Mouse (Mus musculus): ENCODE measurements around the gene Bmpr1b. TPM values are rescaled to one million over a fixed set of nuclear protein-coding genes. Genes with fewer than 3 reads are reported as not detected.

Gene Bmpr1b
- polyA plus RNA-seq (2015; fragmentation: Nextera tagmentation; extraction: Ambion mirVana) = 0.09 TPM in 1 of 2 replicates, not detected in the other

DNA sequence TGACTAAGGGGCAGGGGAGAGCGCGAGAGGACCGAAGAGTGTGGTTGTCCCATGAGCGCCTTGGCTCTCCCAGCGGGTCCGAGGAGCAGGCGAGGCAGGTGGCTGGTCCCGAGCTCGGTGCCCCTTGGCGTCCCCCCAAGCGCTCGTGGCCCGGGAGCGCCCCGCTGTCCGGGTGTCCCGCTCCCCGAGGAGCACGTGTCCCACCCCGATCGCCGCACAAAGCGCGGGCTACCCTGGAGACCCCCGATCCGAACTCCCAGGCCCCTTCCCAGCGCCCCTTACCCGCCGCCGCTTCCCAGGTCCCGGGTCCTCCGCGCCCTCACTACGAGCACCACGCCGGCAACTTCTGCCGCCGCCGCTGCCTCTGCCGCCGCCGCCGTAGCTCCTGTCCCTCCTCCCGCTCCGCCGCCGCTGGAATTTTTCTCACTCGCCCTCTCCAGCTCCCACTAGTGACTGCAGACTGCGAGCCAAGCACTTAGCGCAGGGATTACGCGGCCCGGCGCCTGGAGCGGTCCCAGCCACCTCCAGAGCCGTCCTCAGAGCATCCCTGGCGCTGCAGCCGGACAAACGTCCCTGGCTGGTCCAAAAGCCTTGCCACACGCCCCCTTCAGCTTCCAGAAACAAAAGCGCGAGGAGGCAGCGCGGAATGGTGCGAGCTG is at the start of gene Bmpr1b:
TSS of gene Bmpr1b (minus strand) at position 563 of the 659 bp plus-strand sequence.
- peaks cover 18% of the 10 kb centered on the region for H3K27me3 ChIP-seq (ENCODE audit: insufficient read depth, low read length)
- WGBS (ENCODE audit: insufficient replicate concordance) = 2% methylated on average over 62 of the region's 65 CpGs
- H3K9me3 ChIP-seq (ENCODE audit: low read length) = no peaks in the 10 kb centered on the region
- ATAC-seq (no peak), DNase-seq (peak; percentile 32)
- H3K4me3 ChIP-seq (ENCODE audit: low read depth, low read length) = peak within 1 kb of the TSS; percentile 42
- H3K27ac ChIP-seq (ENCODE audit: low read depth) = no peak within 1 kb of the TSS
- peak within 1 kb of the TSS; percentile 71 for H3K4me2 ChIP-seq (ENCODE audit: low read depth, low read length)
- peaks cover 8% of the 10 kb centered on the region; the same call in 1 of the 2 replicates for H3K4me1 ChIP-seq (ENCODE audit: insufficient read depth)
- no peak within 1 kb of the TSS for H3K9ac ChIP-seq (replicated peaks)
- TF ChIP-seq CTCF (IDR thresholded peaks at IDR 0.05; ENCODE audit: low read depth) (peak; percentile 34), EP300 (IDR thresholded peaks at IDR 0.05; ENCODE audit: low read depth) (no peak)
- H3K36me3 ChIP-seq (replicated peaks; ENCODE audit: insufficient read depth, low read length) = no peaks in the 10 kb centered on the region

DNA sequence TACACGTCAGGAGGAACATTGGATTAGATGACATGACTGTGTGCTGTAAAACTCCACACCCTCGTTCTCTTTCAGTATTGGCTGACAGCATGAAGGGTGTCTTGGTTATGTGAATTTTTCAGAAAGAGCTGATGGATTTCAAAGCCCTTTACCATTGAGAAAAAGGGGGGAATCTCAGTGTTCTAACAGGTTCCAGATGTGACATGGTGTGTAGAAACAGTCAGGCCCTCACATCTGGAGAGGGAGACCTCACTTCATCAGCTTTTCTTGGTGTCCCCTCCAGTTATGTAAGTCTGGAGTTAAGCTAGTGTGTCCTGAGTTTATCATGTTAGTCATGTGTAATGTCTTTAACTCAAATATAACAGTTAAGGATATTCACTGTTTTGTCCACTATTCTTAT is 43.6 kb upstream of the Bmpr1b start:
- H3K9me3 ChIP-seq (ENCODE audit: low read length) = no peaks in the 10 kb centered on the region
- H3K27me3 ChIP-seq (ENCODE audit: insufficient read depth, low read length) = no peaks in the 10 kb centered on the region
- no peak overlapping the region for H3K9ac ChIP-seq (replicated peaks)
- 69% methylated on average over 2 of the region's 2 CpGs for WGBS (ENCODE audit: insufficient replicate concordance)
- ATAC-seq = no peak
- DNase-seq = no peak
- H3K27ac ChIP-seq (ENCODE audit: low read depth) = no peak overlapping the region
- H3K36me3 ChIP-seq (replicated peaks; ENCODE audit: insufficient read depth, low read length) = no peaks in the 10 kb centered on the region
- H3K4me3 ChIP-seq (ENCODE audit: low read depth, low read length) = no peak overlapping the region
- TF ChIP-seq CTCF (IDR thresholded peaks at IDR 0.05; ENCODE audit: low read depth) = no peak
- no peak for TF ChIP-seq EP300 (IDR thresholded peaks at IDR 0.05; ENCODE audit: low read depth)
- no peak overlapping the region for H3K4me2 ChIP-seq (ENCODE audit: low read depth, low read length)
- H3K4me1 ChIP-seq (ENCODE audit: insufficient read depth) = no peaks in the 10 kb centered on the region

DNA sequence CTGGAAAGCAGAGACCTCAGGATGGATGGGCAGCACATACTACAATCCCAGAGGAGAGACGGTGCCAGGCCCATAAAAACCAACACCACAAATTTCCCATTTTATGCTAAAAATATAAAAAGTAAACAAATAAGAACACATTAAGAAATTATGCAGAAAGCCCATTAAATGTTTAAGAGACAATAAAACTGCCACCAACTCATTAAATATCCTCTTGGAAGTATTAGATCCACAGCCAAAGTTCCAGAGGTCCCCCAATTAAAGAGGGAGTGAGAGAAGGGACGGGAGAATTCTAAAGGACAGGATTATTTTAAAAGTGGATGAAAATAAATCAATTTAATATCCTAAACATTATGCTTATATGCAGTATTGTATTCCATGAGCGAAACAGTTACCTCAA is 43.0 kb upstream of the Bmpr1b start:
- 63% methylated on average over 3 of the region's 3 CpGs for whole genome bisulfite sequencing (ENCODE audit: insufficient replicate concordance)
- Histone ChIP-seq H3K27me3 (ENCODE audit: insufficient read depth, low read length) (no peaks in the 10 kb centered on the region), H3K4me2 (ENCODE audit: low read depth, low read length) (no peak overlapping the region), H3K27ac (ENCODE audit: low read depth) (no peak overlapping the region), H3K4me3 (ENCODE audit: low read depth, low read length) (no peak overlapping the region), H3K36me3 (replicated peaks; ENCODE audit: insufficient read depth, low read length) (no peaks in the 10 kb centered on the region), H3K9ac (replicated peaks) (no peak overlapping the region), H3K9me3 (ENCODE audit: low read length) (no peaks in the 10 kb centered on the region), H3K4me1 (ENCODE audit: insufficient read depth) (no peaks in the 10 kb centered on the region)
- TF ChIP-seq CTCF (IDR thresholded peaks at IDR 0.05; ENCODE audit: low read depth) = no peak
- no peak for TF ChIP-seq EP300 (IDR thresholded peaks at IDR 0.05; ENCODE audit: low read depth)
- DNase-seq (no peak), ATAC-seq (no peak)

DNA sequence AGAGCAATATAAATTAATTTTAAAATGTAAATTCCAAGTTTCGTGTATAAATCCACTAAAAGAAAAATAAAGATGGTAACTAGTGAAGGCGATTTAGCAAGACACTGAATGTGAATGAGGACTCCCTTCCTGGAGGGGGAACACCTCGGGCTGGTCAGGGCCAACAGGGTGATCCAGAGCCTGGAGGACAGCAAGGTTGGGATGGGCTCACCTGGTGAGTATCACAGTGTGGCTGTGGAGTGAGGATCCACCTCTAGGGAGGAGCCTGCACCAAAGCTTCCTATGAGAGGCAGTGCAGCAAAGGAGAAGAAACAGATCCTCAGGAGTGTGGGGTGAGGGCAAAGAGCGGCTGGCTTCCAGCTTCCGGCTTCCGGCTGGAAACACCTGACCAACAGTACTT is 40.8 kb upstream of the Bmpr1b start:
- Histone ChIP-seq H3K27ac (ENCODE audit: low read depth) (no peak overlapping the region), H3K27me3 (ENCODE audit: insufficient read depth, low read length) (no peaks in the 10 kb centered on the region), H3K9ac (replicated peaks) (no peak overlapping the region), H3K4me1 (ENCODE audit: insufficient read depth) (no peaks in the 10 kb centered on the region), H3K36me3 (replicated peaks; ENCODE audit: insufficient read depth, low read length) (no peaks in the 10 kb centered on the region), H3K4me3 (ENCODE audit: low read depth, low read length) (no peak overlapping the region), H3K9me3 (ENCODE audit: low read length) (no peaks in the 10 kb centered on the region), H3K4me2 (ENCODE audit: low read depth, low read length) (no peak overlapping the region)
- TF ChIP-seq CTCF (IDR thresholded peaks at IDR 0.05; ENCODE audit: low read depth) (no peak), EP300 (IDR thresholded peaks at IDR 0.05; ENCODE audit: low read depth) (no peak)
- no peak for DNase-seq
- WGBS (ENCODE audit: insufficient replicate concordance) = 69% methylated on average over 6 of the region's 6 CpGs
- no peak for ATAC-seq

DNA sequence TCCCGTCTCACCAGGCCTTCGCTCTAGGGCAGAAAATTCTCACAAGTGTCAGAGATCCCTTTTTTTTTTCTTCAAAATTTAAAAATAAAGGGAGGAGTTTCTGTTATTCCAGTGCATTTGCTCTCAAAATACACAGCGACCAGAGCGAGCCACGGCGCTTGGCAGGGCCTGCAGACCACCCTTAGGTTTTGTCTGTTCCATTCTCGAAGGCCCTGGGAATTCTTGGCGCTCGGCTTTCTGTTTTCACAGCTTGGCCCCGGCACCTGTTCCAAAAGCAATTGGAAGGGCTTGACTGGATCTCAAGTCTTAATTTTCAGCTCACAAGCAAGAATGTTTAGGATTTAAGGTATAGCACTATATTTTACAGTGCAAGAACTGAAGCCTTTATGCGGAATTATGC is 39.8 kb upstream of the Bmpr1b start:
- 88% methylated on average over 11 of the region's 11 CpGs for WGBS (ENCODE audit: insufficient replicate concordance)
- Histone ChIP-seq H3K27me3 (ENCODE audit: insufficient read depth, low read length) (no peaks in the 10 kb centered on the region), H3K9me3 (ENCODE audit: low read length) (no peaks in the 10 kb centered on the region), H3K4me1 (ENCODE audit: insufficient read depth) (no peaks in the 10 kb centered on the region), H3K9ac (replicated peaks) (no peak overlapping the region), H3K4me2 (ENCODE audit: low read depth, low read length) (no peak overlapping the region), H3K4me3 (ENCODE audit: low read depth, low read length) (no peak overlapping the region), H3K36me3 (replicated peaks; ENCODE audit: insufficient read depth, low read length) (no peaks in the 10 kb centered on the region), H3K27ac (ENCODE audit: low read depth) (no peak overlapping the region)
- DNase-seq = no peak
- no peak for TF ChIP-seq EP300 (IDR thresholded peaks at IDR 0.05; ENCODE audit: low read depth)
- no peak for TF ChIP-seq CTCF (IDR thresholded peaks at IDR 0.05; ENCODE audit: low read depth)
- no peak for ATAC-seq

DNA sequence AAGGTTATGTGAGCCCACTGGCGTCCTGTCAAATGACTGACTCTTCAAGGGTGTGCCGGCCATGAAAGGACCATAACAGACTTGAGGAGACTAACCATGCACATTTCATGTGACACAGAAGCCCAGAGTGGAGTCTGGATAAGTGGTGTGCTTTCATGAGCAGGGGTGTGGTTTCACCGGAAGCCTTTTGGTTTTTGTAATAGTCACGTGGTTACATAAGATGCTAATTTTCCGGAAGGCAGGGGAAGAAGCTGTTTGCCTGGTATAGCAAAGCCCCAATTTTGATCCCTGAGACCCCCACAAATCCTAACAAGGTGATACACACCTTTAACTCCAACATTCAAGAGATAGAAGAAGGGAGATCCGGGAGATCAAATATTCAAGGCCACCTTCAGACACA is 38.3 kb upstream of the Bmpr1b start:
- Histone ChIP-seq H3K4me2 (ENCODE audit: low read depth, low read length) (no peak overlapping the region), H3K9me3 (ENCODE audit: low read length) (no peaks in the 10 kb centered on the region), H3K27me3 (ENCODE audit: insufficient read depth, low read length) (no peaks in the 10 kb centered on the region), H3K36me3 (replicated peaks; ENCODE audit: insufficient read depth, low read length) (no peaks in the 10 kb centered on the region), H3K27ac (ENCODE audit: low read depth) (no peak overlapping the region), H3K4me1 (ENCODE audit: insufficient read depth) (no peaks in the 10 kb centered on the region), H3K9ac (replicated peaks) (no peak overlapping the region), H3K4me3 (ENCODE audit: low read depth, low read length) (no peak overlapping the region)
- TF ChIP-seq CTCF (IDR thresholded peaks at IDR 0.05; ENCODE audit: low read depth) = no peak
- TF ChIP-seq EP300 (IDR thresholded peaks at IDR 0.05; ENCODE audit: low read depth) = no peak
- no peak for ATAC-seq
- no peak for DNase-seq
- WGBS (ENCODE audit: insufficient replicate concordance) = 64% methylated on average over 6 of the region's 6 CpGs
